Mouse (Mus musculus): Measurements from ENCODE around the gene Usp29. TPM values are rescaled to one million over a fixed set of nuclear protein-coding genes. Genes with fewer than 3 reads are reported as not detected.
"Not testable (repeated sequence)": the region's sequence is repeated elsewhere in the genome, so short reads cannot be mapped to it uniquely, and the experiment has no call there.

Gene Usp29
- polyA plus RNA-seq, 1 experiment from 2014 or later, result 10.0 TPM

GRCm38 (mm10) chr7:6869556-6869955, 139.2 kb downstream of the Usp29 start:
- Histone ChIP-seq H3K27ac (no peak overlapping the region), H3K4me3 (no peak overlapping the region), H3K36me3 (no peaks in the 10 kb centered on the region), H3K27me3 (ENCODE audit: insufficient read depth, poor library complexity, severe bottlenecking) (no peaks in the 10 kb centered on the region), H3K9me3 (no peaks in the 10 kb centered on the region), H3K4me1 (replicated peaks) (peaks cover 12% of the 10 kb centered on the region)
- no peak for DNase-seq (ENCODE audit: low spot score)
- WGBS, result 80% methylated on average over 1 of the region's 1 CpGs

- H3K27me3 ChIP-seq (ENCODE audit: insufficient read depth, poor library complexity, severe bottlenecking), result no peaks in the 10 kb centered on the region
- 66% methylated on average over 19 of the region's 19 CpGs for WGBS
- DNase-seq (ENCODE audit: low spot score), result peak; percentile 22
- no peaks in the 10 kb centered on the region for H3K36me3 ChIP-seq
- H3K4me3 ChIP-seq, result no peak overlapping the region
- H3K4me1 ChIP-seq (replicated peaks), result peaks cover 9% of the 10 kb centered on the region
- no peaks in the 10 kb centered on the region for H3K9me3 ChIP-seq
- no peak overlapping the region for H3K27ac ChIP-seq
Observed at GRCm38 (mm10) chr7:6874448-6874847, 144.1 kb downstream of the Usp29 start.

GRCm38 (mm10) chr7:6878202-6878601, 147.8 kb downstream of the Usp29 start:
- 71% methylated on average over 1 of the region's 1 CpGs for WGBS
- no peaks in the 10 kb centered on the region for H3K27me3 ChIP-seq (ENCODE audit: insufficient read depth, poor library complexity, severe bottlenecking)
- peaks cover 10% of the 10 kb centered on the region for H3K4me1 ChIP-seq (replicated peaks)
- H3K27ac ChIP-seq, result no peak overlapping the region
- no peaks in the 10 kb centered on the region for H3K36me3 ChIP-seq
- H3K9me3 ChIP-seq, result no peaks in the 10 kb centered on the region
- no peak overlapping the region for H3K4me3 ChIP-seq
- no peak for DNase-seq (ENCODE audit: low spot score)

- H3K9me3 ChIP-seq; H3K27me3 ChIP-seq (ENCODE audit: insufficient read depth, poor library complexity, severe bottlenecking); H3K27ac ChIP-seq; H3K4me3 ChIP-seq; H3K36me3 ChIP-seq; DNase-seq (ENCODE audit: low spot score): not testable (repeated sequence)
- WGBS, result 88% methylated on average over 3 of the region's 3 CpGs
- H3K4me1 ChIP-seq (replicated peaks), result peaks cover 10% of the 10 kb centered on the region
Observed at GRCm38 (mm10) chr7:6878849-6879248, 148.5 kb downstream of the Usp29 start.

- no peak overlapping the region for H3K27ac ChIP-seq
- peaks cover 7% of the 10 kb centered on the region for H3K4me1 ChIP-seq (replicated peaks)
- no peaks in the 10 kb centered on the region for H3K36me3 ChIP-seq
- H3K27me3 ChIP-seq (ENCODE audit: insufficient read depth, poor library complexity, severe bottlenecking), result no peaks in the 10 kb centered on the region
- H3K4me3 ChIP-seq, result no peak overlapping the region
- no peak for DNase-seq (ENCODE audit: low spot score)
- no peaks in the 10 kb centered on the region for H3K9me3 ChIP-seq
- WGBS, result 79% methylated on average over 11 of the region's 11 CpGs
Observed at GRCm38 (mm10) chr7:6879512-6880164, 149.3 kb downstream of the Usp29 start.

GRCm38 (mm10) chr7:6880918-6881317, 150.5 kb downstream of the Usp29 start:
- H3K9me3 ChIP-seq; DNase-seq (ENCODE audit: low spot score); H3K27ac ChIP-seq; H3K27me3 ChIP-seq (ENCODE audit: insufficient read depth, poor library complexity, severe bottlenecking); H3K4me3 ChIP-seq; H3K36me3 ChIP-seq; H3K4me1 ChIP-seq (replicated peaks): not testable (repeated sequence)
- 62% methylated on average over 1 of the region's 1 CpGs for WGBS

DNA sequence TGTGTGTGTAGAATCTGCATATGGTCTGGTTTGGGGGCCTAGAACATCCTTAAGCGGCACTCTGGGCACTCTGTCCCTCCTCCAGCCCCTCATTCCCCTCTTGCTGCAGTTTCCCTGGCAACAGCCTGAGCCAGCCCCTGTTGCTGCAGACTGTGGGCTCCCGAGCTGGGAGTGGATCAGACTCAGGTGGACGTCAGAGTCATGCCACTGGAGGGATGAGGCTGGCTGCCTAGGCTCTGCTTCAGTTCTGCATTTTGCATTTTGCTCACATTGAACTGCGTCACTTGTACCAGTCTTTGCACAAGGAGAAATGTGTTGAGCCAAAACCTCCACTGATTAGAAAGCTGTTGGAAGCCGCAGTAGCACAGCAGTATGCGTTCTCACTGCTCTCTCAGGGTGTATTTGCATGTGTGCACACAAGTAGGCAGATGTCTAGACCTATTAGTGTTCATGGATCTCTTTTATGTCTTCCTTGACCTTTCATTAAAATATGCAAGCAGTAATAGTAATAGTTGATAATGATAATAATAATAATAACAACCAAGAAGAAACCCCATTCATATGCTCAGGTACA, 151.2 kb downstream of the Usp29 start:
- WGBS, result 52% methylated on average over 6 of the region's 6 CpGs
- Histone ChIP-seq H3K27ac (peak overlapping the region; percentile 23; the same call in 1 of the 2 replicates), H3K4me1 (replicated peaks) (peaks cover 5% of the 10 kb centered on the region), H3K4me3 (no peak overlapping the region), H3K36me3 (no peaks in the 10 kb centered on the region), H3K27me3 (ENCODE audit: insufficient read depth, poor library complexity, severe bottlenecking) (no peaks in the 10 kb centered on the region), H3K9me3 (no peaks in the 10 kb centered on the region)
- DNase-seq (ENCODE audit: low spot score), result no peak

- WGBS, result 87% methylated on average over 8 of the region's 8 CpGs
- Histone ChIP-seq H3K27me3 (ENCODE audit: insufficient read depth, poor library complexity, severe bottlenecking) (no peaks in the 10 kb centered on the region), H3K36me3 (no peaks in the 10 kb centered on the region), H3K4me1 (replicated peaks) (peaks cover 5% of the 10 kb centered on the region), H3K9me3 (no peaks in the 10 kb centered on the region), H3K4me3 (no peak overlapping the region), H3K27ac (no peak overlapping the region)
- DNase-seq (ENCODE audit: low spot score), result no peak
Observed at GRCm38 (mm10) chr7:6883376-6884147, 153.2 kb downstream of the Usp29 start.

DNA sequence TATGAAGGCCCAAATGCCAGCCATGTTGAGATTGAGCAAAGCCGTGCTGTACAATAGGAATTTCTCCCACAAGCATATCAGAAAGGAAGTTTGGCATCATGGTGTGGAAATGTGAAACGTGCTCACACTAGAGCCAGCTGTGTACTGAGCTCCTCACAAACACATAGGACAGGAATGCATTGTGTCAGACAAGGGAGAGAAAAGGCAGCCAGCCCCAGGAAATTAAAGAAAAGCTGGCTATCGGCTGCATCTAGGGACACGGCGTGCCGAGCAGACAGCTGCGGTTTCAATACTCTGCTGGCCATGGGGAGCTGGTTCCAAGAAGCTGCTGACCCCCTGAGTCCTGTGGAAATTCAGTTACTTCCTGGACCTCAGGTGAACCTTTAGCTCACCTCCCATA, 155.0 kb downstream of the Usp29 start:
- Histone ChIP-seq H3K9me3 (no peaks in the 10 kb centered on the region), H3K4me1 (replicated peaks) (peaks cover 5% of the 10 kb centered on the region), H3K4me3 (no peak overlapping the region), H3K27me3 (ENCODE audit: insufficient read depth, poor library complexity, severe bottlenecking) (no peaks in the 10 kb centered on the region), H3K27ac (no peak overlapping the region), H3K36me3 (no peaks in the 10 kb centered on the region)
- 87% methylated on average over 7 of the region's 7 CpGs for WGBS
- no peak for DNase-seq (ENCODE audit: low spot score)

DNA sequence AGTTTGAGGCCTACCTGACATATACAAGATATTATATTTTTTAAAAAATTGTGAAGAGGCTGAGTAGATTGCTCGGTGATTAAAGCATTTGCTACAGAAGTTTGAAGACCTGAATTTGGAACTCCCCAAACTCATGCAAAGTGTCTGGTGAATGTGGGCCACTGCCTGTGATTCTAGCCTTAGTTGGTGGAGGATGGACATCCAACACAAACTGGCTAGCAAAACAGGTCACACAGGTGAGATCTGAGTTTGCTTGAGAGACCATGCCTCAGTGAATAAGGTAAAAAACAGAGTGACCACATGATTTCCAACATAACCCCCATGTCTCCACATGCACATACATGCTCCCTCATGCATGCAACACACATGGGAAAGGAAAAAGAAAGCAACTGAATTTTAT, 156.5 kb downstream of the Usp29 start:
- Histone ChIP-seq H3K4me3 (no peak overlapping the region), H3K27me3 (ENCODE audit: insufficient read depth, poor library complexity, severe bottlenecking) (no peaks in the 10 kb centered on the region), H3K9me3 (no peaks in the 10 kb centered on the region), H3K36me3 (no peaks in the 10 kb centered on the region), H3K27ac (no peak overlapping the region), H3K4me1 (replicated peaks) (peaks cover 5% of the 10 kb centered on the region; the same call in 1 of the 2 replicates)
- DNase-seq (ENCODE audit: low spot score), result no peak
- WGBS, result 86% methylated on average over 1 of the region's 1 CpGs

- 95% methylated on average over 5 of the region's 5 CpGs for WGBS
Observed at GRCm38 (mm10) chr7:6889871-6890270, 159.5 kb downstream of the Usp29 start.

DNA sequence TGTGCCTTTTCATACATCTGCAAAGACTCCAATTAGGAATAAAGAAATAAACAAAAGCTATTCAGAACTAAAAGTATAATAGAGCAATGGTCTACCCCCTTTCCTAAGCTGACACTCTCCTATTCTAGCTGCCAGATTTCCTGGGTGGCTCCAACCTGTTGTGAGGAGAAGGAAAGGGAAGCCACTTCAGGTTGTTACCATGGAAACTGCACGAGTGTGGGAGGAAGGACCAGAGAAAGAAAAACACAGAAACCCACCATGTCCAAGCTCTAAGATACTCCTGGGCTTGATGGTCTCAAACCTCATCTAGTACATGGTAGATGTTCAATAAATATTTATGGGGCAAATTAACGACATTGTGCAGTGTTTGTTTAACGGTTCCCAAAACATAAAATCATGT, 160.8 kb downstream of the Usp29 start:
- DNase-seq (ENCODE audit: low spot score), result no peak
- H3K4me1 ChIP-seq (replicated peaks), result peaks cover 5% of the 10 kb centered on the region; the same call in 1 of the 2 replicates
- no peaks in the 10 kb centered on the region for H3K27me3 ChIP-seq (ENCODE audit: insufficient read depth, poor library complexity, severe bottlenecking)
- WGBS, result 63% methylated on average over 3 of the region's 3 CpGs
- no peak overlapping the region for H3K27ac ChIP-seq
- no peaks in the 10 kb centered on the region for H3K9me3 ChIP-seq
- H3K36me3 ChIP-seq, result no peaks in the 10 kb centered on the region
- no peak overlapping the region for H3K4me3 ChIP-seq

More at GRCm38 (mm10) chr7:6889871-6890270, 159.5 kb downstream of the Usp29 start:
- Histone ChIP-seq H3K36me3 (no peaks in the 10 kb centered on the region), H3K27me3 (ENCODE audit: insufficient read depth, poor library complexity, severe bottlenecking) (no peaks in the 10 kb centered on the region), H3K27ac (no peak overlapping the region), H3K4me1 (replicated peaks) (peaks cover 5% of the 10 kb centered on the region; the same call in 1 of the 2 replicates), H3K4me3 (no peak overlapping the region), H3K9me3 (no peaks in the 10 kb centered on the region)
- no peak for DNase-seq (ENCODE audit: low spot score)

GRCm38 (mm10) chr7:6897021-6897420, 166.6 kb downstream of the Usp29 start:
- not testable (repeated sequence) for H3K9me3 ChIP-seq; H3K36me3 ChIP-seq; H3K4me3 ChIP-seq; H3K27ac ChIP-seq; DNase-seq (ENCODE audit: low spot score); H3K27me3 ChIP-seq (ENCODE audit: insufficient read depth, poor library complexity, severe bottlenecking); H3K4me1 ChIP-seq (replicated peaks)
- WGBS, result 35% methylated on average over 4 of the region's 4 CpGs
